Mouse (Mus musculus) Muller cell, postnatal 12 days (primary cell): ENCODE data around the gene Klc3.

Experiments
- DNase-seq: peaks from one replicate; pipeline ENCODE4 v3.0.0-alpha.2; 2015; ENCODE audit errors: inconsistent ontology term

The Klc3 gene

GRCm38 (mm10) chr7:19403731-19404296 lies at the start of gene Klc3:
TSS of gene Klc3 (minus strand) at chr7:19404104.
- peak; percentile 50 for DNase-seq

GRCm38 (mm10) chr7:19449165-19449564 lies 45.3 kb upstream of the Klc3 start:
- DNase-seq = no peak

- DNase-seq = no peak
These were observed 43.8 kb upstream of the Klc3 start for GRCm38 (mm10) chr7:19447689-19448088.

- no peak for DNase-seq
These were observed 40.9 kb upstream of the Klc3 start for GRCm38 (mm10) chr7:19444801-19445200.

- peak; percentile 56 for DNase-seq
These were observed 39.4 kb upstream of the Klc3 start for GRCm38 (mm10) chr7:19443344-19443743.

GRCm38 (mm10) chr7:19441448-19442091 lies 37.7 kb upstream of the Klc3 start:
- DNase-seq = no peak

GRCm38 (mm10) chr7:19437048-19437447 lies 33.1 kb upstream of the Klc3 start:
- DNase-seq = no peak

- DNase-seq = no peak
These were observed 32.4 kb upstream of the Klc3 start for GRCm38 (mm10) chr7:19436276-19436675.

GRCm38 (mm10) chr7:19432475-19432874 lies 28.6 kb upstream of the Klc3 start:
- no peak for DNase-seq

- no peak for DNase-seq
These were observed 26.5 kb upstream of the Klc3 start for GRCm38 (mm10) chr7:19430402-19430801.

- DNase-seq = no peak
These were observed 25.8 kb upstream of the Klc3 start for GRCm38 (mm10) chr7:19429726-19430125.

GRCm38 (mm10) chr7:19427999-19428650 lies 24.2 kb upstream of the Klc3 start:
- no peak for DNase-seq

- no peak for DNase-seq
These were observed 23.0 kb upstream of the Klc3 start for GRCm38 (mm10) chr7:19426888-19427287.

- DNase-seq = no peak
These were observed 22.4 kb upstream of the Klc3 start for GRCm38 (mm10) chr7:19426349-19426748.

GRCm38 (mm10) chr7:19424051-19424450 lies 20.1 kb upstream of the Klc3 start:
- DNase-seq = no peak

GRCm38 (mm10) chr7:19423083-19423482 lies 19.2 kb upstream of the Klc3 start:
- DNase-seq = no peak

GRCm38 (mm10) chr7:19420821-19421636 lies 17.1 kb upstream of the Klc3 start:
- peak; percentile 91 for DNase-seq

GRCm38 (mm10) chr7:19420121-19420520 lies 16.2 kb upstream of the Klc3 start:
- no peak for DNase-seq

- no peak for DNase-seq
These were observed 12.7 kb upstream of the Klc3 start for GRCm38 (mm10) chr7:19416590-19416989.

- no peak for DNase-seq
These were observed 9.6 kb upstream of the Klc3 start for GRCm38 (mm10) chr7:19413525-19413924.

GRCm38 (mm10) chr7:19411783-19412182 lies 7.9 kb upstream of the Klc3 start:
- no peak for DNase-seq

GRCm38 (mm10) chr7:19410766-19411344 lies 7.0 kb upstream of the Klc3 start:
- DNase-seq = no peak
